Mouse (Mus musculus): ENCODE results near the gene Gemin6. TPM values are rescaled to one million over a fixed set of nuclear protein-coding genes. Genes with fewer than 3 reads are reported as not detected.
"Not testable (repeated sequence)": the region's sequence is repeated elsewhere in the genome, so short reads cannot be mapped to it uniquely, and the experiment has no call there.

The Gemin6 gene
- polyA plus RNA-seq, 1 experiment from 2014 or later: 56.2 TPM

GRCm38 (mm10) chr17:80237475-80237874 is 13.2 kb downstream of the Gemin6 start:
- Histone ChIP-seq H3K4me1 (no peaks in the 10 kb centered on the region), H3K27me3 (replicated peaks; ENCODE audit: low read depth, poor library complexity, severe bottlenecking) (no peaks in the 10 kb centered on the region), H3K27ac (replicated peaks) (no peak overlapping the region), H3K4me3 (no peak overlapping the region), H3K36me3 (replicated peaks) (peaks cover 68% of the 10 kb centered on the region), H3K9me3 (no peaks in the 10 kb centered on the region)
- 94% methylated on average over 5 of the region's 5 CpGs for WGBS
- no peak for DNase-seq (ENCODE audit: low spot score)

GRCm38 (mm10) chr17:80241594-80241993 is 17.4 kb downstream of the Gemin6 start:
- Histone ChIP-seq H3K9me3 (no peaks in the 10 kb centered on the region), H3K4me1 (no peaks in the 10 kb centered on the region), H3K27me3 (replicated peaks; ENCODE audit: low read depth, poor library complexity, severe bottlenecking) (no peaks in the 10 kb centered on the region), H3K4me3 (no peak overlapping the region), H3K27ac (replicated peaks) (no peak overlapping the region), H3K36me3 (replicated peaks) (peaks cover 94% of the 10 kb centered on the region)
- WGBS: 93% methylated on average over 9 of the region's 9 CpGs
- no peak for DNase-seq (ENCODE audit: low spot score)

- Histone ChIP-seq H3K36me3 (replicated peaks) (peaks cover 99% of the 10 kb centered on the region), H3K4me3 (no peak overlapping the region), H3K27ac (replicated peaks) (no peak overlapping the region), H3K9me3 (no peaks in the 10 kb centered on the region), H3K27me3 (replicated peaks; ENCODE audit: low read depth, poor library complexity, severe bottlenecking) (no peaks in the 10 kb centered on the region), H3K4me1 (no peaks in the 10 kb centered on the region)
- no peak for DNase-seq (ENCODE audit: low spot score)
- WGBS: 81% methylated on average over 13 of the region's 13 CpGs
Measured at GRCm38 (mm10) chr17:80243116-80243515, 18.9 kb downstream of the Gemin6 start.

GRCm38 (mm10) chr17:80252757-80253525 is 28.7 kb downstream of the Gemin6 start:
- Histone ChIP-seq H3K9me3 (no peaks in the 10 kb centered on the region), H3K27me3 (replicated peaks; ENCODE audit: low read depth, poor library complexity, severe bottlenecking) (no peaks in the 10 kb centered on the region), H3K4me3 (no peak overlapping the region), H3K4me1 (peaks cover 4% of the 10 kb centered on the region; the same call in 1 of the 2 replicates), H3K36me3 (replicated peaks) (peaks cover 100% of the 10 kb centered on the region), H3K27ac (replicated peaks) (no peak overlapping the region)
- no peak for DNase-seq (ENCODE audit: low spot score)
- WGBS: 89% methylated on average over 13 of the region's 13 CpGs

GRCm38 (mm10) chr17:80254421-80254820 is 30.2 kb downstream of the Gemin6 start:
- Histone ChIP-seq H3K9me3 (no peaks in the 10 kb centered on the region), H3K4me3 (no peak overlapping the region), H3K27ac (replicated peaks) (0 out of 2 replicates have a peak overlapping the region, but pooled peaks have one; percentile 51), H3K27me3 (replicated peaks; ENCODE audit: low read depth, poor library complexity, severe bottlenecking) (no peaks in the 10 kb centered on the region), H3K4me1 (peaks cover 4% of the 10 kb centered on the region; the same call in 1 of the 2 replicates), H3K36me3 (replicated peaks) (peaks cover 100% of the 10 kb centered on the region)
- WGBS: 97% methylated on average over 5 of the region's 5 CpGs
- no peak for DNase-seq (ENCODE audit: low spot score)

GRCm38 (mm10) chr17:80255208-80255607 is 31.0 kb downstream of the Gemin6 start:
- WGBS: 73% methylated on average over 13 of the region's 13 CpGs
- H3K36me3 ChIP-seq (replicated peaks): peaks cover 100% of the 10 kb centered on the region
- peak; percentile 50 for DNase-seq (ENCODE audit: low spot score)
- peaks cover 4% of the 10 kb centered on the region; the same call in 1 of the 2 replicates for H3K4me1 ChIP-seq
- H3K27ac ChIP-seq (replicated peaks): peak overlapping the region; percentile 51; the same call in 1 of the 2 replicates
- no peaks in the 10 kb centered on the region for H3K9me3 ChIP-seq
- H3K27me3 ChIP-seq (replicated peaks; ENCODE audit: low read depth, poor library complexity, severe bottlenecking): no peaks in the 10 kb centered on the region
- no peak overlapping the region for H3K4me3 ChIP-seq

- no peak for DNase-seq (ENCODE audit: low spot score)
- peaks cover 98% of the 10 kb centered on the region for H3K36me3 ChIP-seq (replicated peaks)
- 90% methylated on average over 4 of the region's 4 CpGs for WGBS
Measured at GRCm38 (mm10) chr17:80267065-80267464, 42.8 kb downstream of the Gemin6 start.

GRCm38 (mm10) chr17:80268151-80268550 is 43.9 kb downstream of the Gemin6 start:
- Histone ChIP-seq H3K27me3 (replicated peaks; ENCODE audit: low read depth, poor library complexity, severe bottlenecking) (no peaks in the 10 kb centered on the region), H3K4me1 (no peaks in the 10 kb centered on the region), H3K36me3 (replicated peaks) (peaks cover 98% of the 10 kb centered on the region), H3K27ac (replicated peaks) (no peak overlapping the region), H3K4me3 (no peak overlapping the region), H3K9me3 (no peaks in the 10 kb centered on the region)
- WGBS: 92% methylated on average over 3 of the region's 3 CpGs
- DNase-seq (ENCODE audit: low spot score): no peak

More at GRCm38 (mm10) chr17:80267065-80267464, 42.8 kb downstream of the Gemin6 start:
- no peaks in the 10 kb centered on the region for H3K27me3 ChIP-seq (replicated peaks; ENCODE audit: low read depth, poor library complexity, severe bottlenecking)
- no peak overlapping the region for H3K27ac ChIP-seq (replicated peaks)
- no peak overlapping the region for H3K4me3 ChIP-seq
- no peaks in the 10 kb centered on the region for H3K9me3 ChIP-seq
- no peaks in the 10 kb centered on the region for H3K4me1 ChIP-seq

- H3K4me1 ChIP-seq; DNase-seq (ENCODE audit: low spot score); H3K4me3 ChIP-seq; H3K9me3 ChIP-seq; H3K27me3 ChIP-seq (replicated peaks; ENCODE audit: low read depth, poor library complexity, severe bottlenecking); H3K27ac ChIP-seq (replicated peaks): not testable (repeated sequence)
- peaks cover 98% of the 10 kb centered on the region for H3K36me3 ChIP-seq (replicated peaks)
- 95% methylated on average over 7 of the region's 7 CpGs for WGBS
Measured at GRCm38 (mm10) chr17:80270622-80271021, 46.4 kb downstream of the Gemin6 start.

Other genes starting within 250 kb of the Gemin6 start
- gene Hnrnpll, start 162.1 kb upstream of the Gemin6 start, polyA plus RNA-seq (2016; fragmentation: Nextera tagmentation; extraction: Ambion mirVana): 83.4 and 85.8 TPM in 2 replicates
- 13.8 and 17.6 TPM in 2 replicates for gene Galm, start 97.0 kb upstream of the Gemin6 start, polyA plus RNA-seq (2016; fragmentation: Nextera tagmentation; extraction: Ambion mirVana)
- 888 and 890 TPM in 2 replicates for gene Srsf7, start 17.1 kb upstream of the Gemin6 start, polyA plus RNA-seq (2016; fragmentation: Nextera tagmentation; extraction: Ambion mirVana)
- gene Ttc39d, start 17.0 kb upstream of the Gemin6 start, polyA plus RNA-seq (2016; fragmentation: Nextera tagmentation; extraction: Ambion mirVana): 0.14 and 0.15 TPM in 2 replicates
- 24.3 and 26.0 TPM in 2 replicates for gene Morn2, start 65.8 kb downstream of the Gemin6 start, polyA plus RNA-seq (2016; fragmentation: Nextera tagmentation; extraction: Ambion mirVana)
- 17.8 and 19.5 TPM in 2 replicates for gene Dhx57, start 66.0 kb downstream of the Gemin6 start, polyA plus RNA-seq (2016; fragmentation: Nextera tagmentation; extraction: Ambion mirVana)
- gene Arhgef33, start 83.0 kb downstream of the Gemin6 start, polyA plus RNA-seq (2016; fragmentation: Nextera tagmentation; extraction: Ambion mirVana): 0.35 and 0.70 TPM in 2 replicates
- 0.92 and 1.2 TPM in 2 replicates for gene Gm10190, start 149.1 kb downstream of the Gemin6 start, polyA plus RNA-seq (2016; fragmentation: Nextera tagmentation; extraction: Ambion mirVana)

Data from embryonic facial prominence, embryonic 10.5 days (tissue).